Mouse (Mus musculus) neural tube, embryonic 10.5 days (tissue): ENCODE data around the gene Myo1f.

Experiments used
- DNase-seq: peaks from one replicate; pipeline ENCODE4 v3.0.0-alpha.2; 2017; ENCODE audit warnings: low spot score; ENCODE audit errors: extremely low spot score

The Myo1f gene

GRCm38 (mm10) chr17:33649781-33650475, 94.4 kb downstream of the Myo1f start:
- no peak for DNase-seq
